Mouse (Mus musculus) bone marrow, adult 2 months (tissue): Measurements from ENCODE around the gene Fam104a.

ENCODE experiments used
- CTCF ChIP-seq: fragments of 200-500 bp; IDR thresholded peaks from 2 replicates; pipeline ENCODE4 v1.5.1; 2011; ENCODE audit warnings: low read length, control low read depth; ENCODE audit not compliant: control insufficient read depth, insufficient read depth
- POLR2A ChIP-seq: fragments of 200-500 bp; IDR thresholded peaks from 2 replicates; pipeline ENCODE4 v1.6.1; 2011; ENCODE audit warnings: low read depth, mild to moderate bottlenecking, control low read depth, low read length, borderline replicate concordance; ENCODE audit not compliant: control insufficient read depth

- TF ChIP-seq CTCF (peak; percentile 100), POLR2A (no peak)
Measured at GRCm38 (mm10) chr11:113703758-113704157, 19.8 kb upstream of the Fam104a start.
